Mouse (Mus musculus) embryonic facial prominence, embryonic 13.5 days (tissue): ENCODE results near the gene Fam222b. TPM values are rescaled to one million over a fixed set of nuclear protein-coding genes. Genes with fewer than 3 reads are reported as not detected.
"Not testable (repeated sequence)": the region's sequence is repeated elsewhere in the genome, so short reads cannot be mapped to it uniquely, and the experiment has no call there.

Source experiments
- ATAC-seq: fragments of 200-750 bp; cut with Nextera tagmentation; 2 replicates; pipeline ENCODE4 v1.8.0; 2017; ENCODE audit warnings: low read depth; ENCODE audit not compliant: insufficient number of reproducible peaks, insufficient read depth, low FRiP score, low TSS enrichment
- H3K27ac ChIP-seq: fragments of 300-500 bp; sonication (generic); 2 replicates; pipeline ENCODE4 v1.5.1; 2015; ENCODE audit warnings: moderate library complexity, mild to moderate bottlenecking, inconsistent platforms
- H3K27me3 ChIP-seq: fragments of 300-500 bp; sonication (generic); 2 replicates; pipeline ENCODE4 v1.6.1; 2015; ENCODE audit warnings: mild to moderate bottlenecking, inconsistent platforms
- H3K36me3 ChIP-seq: fragments of 300-500 bp; sonication (generic); 2 replicates; pipeline ENCODE4 v1.6.1; 2015; ENCODE audit warnings: mild to moderate bottlenecking, inconsistent platforms
- H3K4me1 ChIP-seq: fragments of 300-500 bp; sonication (generic); 2 replicates; pipeline ENCODE4 v1.6.1; 2015; ENCODE audit warnings: inconsistent platforms
- H3K4me2 ChIP-seq: fragments of 300-500 bp; sonication (generic); 2 replicates; pipeline ENCODE4 v1.6.1; 2015; ENCODE audit warnings: moderate library complexity, mild to moderate bottlenecking, inconsistent platforms
- H3K4me3 ChIP-seq: fragments of 300-500 bp; sonication (generic); 2 replicates; pipeline ENCODE4 v1.5.1; 2015; ENCODE audit warnings: mild to moderate bottlenecking, inconsistent platforms
- H3K9ac ChIP-seq: fragments of 300-500 bp; sonication (generic); 2 replicates; pipeline ENCODE4 v1.6.1; 2015; ENCODE audit warnings: mild to moderate bottlenecking, inconsistent platforms
- H3K9me3 ChIP-seq: fragments of 300-500 bp; sonication (generic); 2 replicates; pipeline ENCODE4 v1.6.1; 2016; ENCODE audit warnings: inconsistent platforms
- WGBS: fragments of 180-500 bp; shearing (Covaris S2); methylation state at CpG from one replicate; pipeline ENCODE4 v1.1.7; 2015; ENCODE audit warnings: mixed read lengths; 5-methylcytosine and 5-hydroxymethylcytosine counted together
- polyA plus RNA-seq: library from polyadenylated mRNA; unstranded; fragments of >200 nt; fragmentation: Nextera tagmentation; extraction: Ambion mirVana; gene quantifications from 2 replicates; pipeline ENCODE4 v1.2.1, GENCODE M21; 2015

Fam222b gene
- polyA plus RNA-seq, 1 experiment from 2014 or later = 16.9 TPM

- Histone ChIP-seq H3K4me1 (peaks cover 17% of the 10 kb centered on the region), H3K4me2 (no peak overlapping the region), H3K27me3 (no peaks in the 10 kb centered on the region), H3K4me3 (no peak overlapping the region), H3K9me3 (no peaks in the 10 kb centered on the region), H3K36me3 (peaks cover 3% of the 10 kb centered on the region; the same call in 1 of the 2 replicates), H3K9ac (no peak overlapping the region), H3K27ac (no peak overlapping the region)
- no peak for ATAC-seq
- whole genome bisulfite sequencing = 74% methylated on average over 5 of the region's 5 CpGs
Measured at GRCm38 (mm10) chr11:78121176-78121575, 26.7 kb downstream of the Fam222b start.

DNA sequence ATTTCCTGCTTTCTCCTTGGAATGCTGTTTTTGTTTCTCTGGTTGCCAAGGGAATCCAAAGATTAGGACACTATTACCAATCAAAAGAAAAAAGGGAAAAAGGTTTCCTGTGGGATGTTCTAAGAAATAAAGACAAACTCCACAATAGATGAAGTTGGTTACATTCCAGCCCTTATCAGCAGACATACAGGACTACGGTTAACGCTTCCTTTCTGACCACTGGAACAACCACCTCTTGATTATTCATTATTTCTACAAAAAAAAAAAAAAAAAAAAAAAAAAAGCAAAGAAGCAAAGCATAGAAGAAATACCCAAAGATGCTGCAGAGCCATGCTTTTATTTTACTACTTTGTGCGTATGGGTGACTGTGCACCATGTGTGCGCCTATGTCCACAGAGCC is 28.4 kb downstream of the Fam222b start:
- Histone ChIP-seq H3K4me3 (no peak overlapping the region), H3K27ac (no peak overlapping the region), H3K9me3 (no peaks in the 10 kb centered on the region), H3K9ac (no peak overlapping the region), H3K4me1 (peaks cover 13% of the 10 kb centered on the region), H3K36me3 (peaks cover 3% of the 10 kb centered on the region; the same call in 1 of the 2 replicates), H3K4me2 (no peak overlapping the region), H3K27me3 (no peaks in the 10 kb centered on the region)
- ATAC-seq = no peak
- WGBS = 94% methylated on average over 4 of the region's 4 CpGs

- Histone ChIP-seq H3K9ac (no peak overlapping the region), H3K4me2 (no peak overlapping the region), H3K36me3 (peaks cover 3% of the 10 kb centered on the region; the same call in 1 of the 2 replicates), H3K4me1 (peaks cover 10% of the 10 kb centered on the region; the same call in 1 of the 2 replicates), H3K27me3 (no peaks in the 10 kb centered on the region), H3K4me3 (no peak overlapping the region), H3K27ac (no peak overlapping the region), H3K9me3 (no peaks in the 10 kb centered on the region)
- no peak for ATAC-seq
Measured at GRCm38 (mm10) chr11:78123782-78124181, 29.3 kb downstream of the Fam222b start.

- Histone ChIP-seq H3K4me2 (no peak overlapping the region), H3K36me3 (0 out of 2 replicates have a peak, but pooled peaks cover 3% of the 10 kb centered on the region), H3K4me3 (no peak overlapping the region), H3K27ac (no peak overlapping the region), H3K4me1 (0 out of 2 replicates have a peak, but pooled peaks cover 7% of the 10 kb centered on the region), H3K27me3 (no peaks in the 10 kb centered on the region), H3K9me3 (no peaks in the 10 kb centered on the region), H3K9ac (no peak overlapping the region)
- 79% methylated on average over 6 of the region's 6 CpGs for WGBS
- no peak for ATAC-seq
Measured at GRCm38 (mm10) chr11:78125691-78126090, 31.2 kb downstream of the Fam222b start.

GRCm38 (mm10) chr11:78126739-78127138 is 32.3 kb downstream of the Fam222b start:
- H3K27me3 ChIP-seq = no peaks in the 10 kb centered on the region
- no peak overlapping the region for H3K27ac ChIP-seq
- no peak overlapping the region for H3K4me2 ChIP-seq
- H3K4me1 ChIP-seq = 0 out of 2 replicates have a peak, but pooled peaks cover 7% of the 10 kb centered on the region
- no peak overlapping the region for H3K4me3 ChIP-seq
- H3K9me3 ChIP-seq = no peaks in the 10 kb centered on the region
- no peak for ATAC-seq
- no peak overlapping the region for H3K9ac ChIP-seq
- H3K36me3 ChIP-seq = peaks cover 6% of the 10 kb centered on the region; the same call in 1 of the 2 replicates
- WGBS = 80% methylated on average over 4 of the region's 4 CpGs

DNA sequence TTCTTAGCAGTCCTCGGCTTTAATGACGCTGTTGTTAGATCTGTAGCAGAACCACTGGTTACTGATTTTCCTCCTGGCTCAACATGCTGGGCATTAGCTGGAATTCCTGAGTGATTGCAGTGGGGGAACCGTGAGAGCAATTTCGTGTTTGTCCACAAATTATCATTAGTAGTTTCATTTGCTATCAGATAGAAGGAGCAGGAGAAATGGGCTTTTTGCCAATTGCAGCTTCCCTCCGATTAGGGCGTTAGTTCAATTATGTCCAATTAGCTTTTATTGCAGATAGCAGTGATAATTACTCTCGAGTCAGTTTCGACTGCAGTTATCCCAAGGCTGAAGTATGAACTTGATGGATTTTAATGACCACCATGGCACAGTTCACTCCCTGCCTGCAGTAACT is 35.0 kb downstream of the Fam222b start:
- 0 out of 2 replicates have a peak, but pooled peaks cover 7% of the 10 kb centered on the region for H3K4me1 ChIP-seq
- no peak overlapping the region for H3K4me2 ChIP-seq
- no peaks in the 10 kb centered on the region for H3K9me3 ChIP-seq
- H3K36me3 ChIP-seq = peaks cover 10% of the 10 kb centered on the region; the same call in 1 of the 2 replicates
- H3K27ac ChIP-seq = no peak overlapping the region
- H3K27me3 ChIP-seq = no peaks in the 10 kb centered on the region
- ATAC-seq = no peak
- H3K9ac ChIP-seq = no peak overlapping the region
- 78% methylated on average over 8 of the region's 8 CpGs for WGBS
- H3K4me3 ChIP-seq = no peak overlapping the region

- H3K4me2 ChIP-seq = no peak overlapping the region
- H3K36me3 ChIP-seq = peaks cover 10% of the 10 kb centered on the region; the same call in 1 of the 2 replicates
- no peaks in the 10 kb centered on the region for H3K9me3 ChIP-seq
- no peak overlapping the region for H3K4me3 ChIP-seq
- no peak overlapping the region for H3K27ac ChIP-seq
- H3K4me1 ChIP-seq = no peaks in the 10 kb centered on the region
- WGBS = 81% methylated on average over 6 of the region's 6 CpGs
- no peak for ATAC-seq
- no peak overlapping the region for H3K9ac ChIP-seq
- no peaks in the 10 kb centered on the region for H3K27me3 ChIP-seq
Measured at GRCm38 (mm10) chr11:78133915-78134314, 39.5 kb downstream of the Fam222b start.

DNA sequence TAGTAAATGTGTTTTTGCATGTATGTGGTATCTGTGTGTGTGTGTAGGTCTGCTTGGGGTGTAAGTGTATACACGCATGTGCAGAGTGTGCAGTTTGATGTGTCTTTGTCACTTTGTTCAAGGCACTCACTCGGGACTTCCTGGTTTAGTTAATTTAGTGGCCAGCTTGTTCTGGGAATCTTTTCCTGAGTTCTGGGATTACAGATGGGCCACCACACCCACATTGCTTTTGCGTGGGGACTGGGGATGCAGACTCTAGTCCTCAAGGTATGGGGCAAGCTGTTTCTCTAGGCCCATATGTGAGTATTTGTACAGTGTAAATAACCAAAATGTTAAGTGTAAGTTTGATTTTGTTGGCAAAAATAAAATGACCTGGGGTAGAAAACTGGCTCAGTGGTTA is 39.9 kb downstream of the Fam222b start:
- H3K27me3 ChIP-seq = no peaks in the 10 kb centered on the region
- no peaks in the 10 kb centered on the region for H3K4me1 ChIP-seq
- H3K9me3 ChIP-seq = no peaks in the 10 kb centered on the region
- H3K4me2 ChIP-seq = no peak overlapping the region
- H3K27ac ChIP-seq = no peak overlapping the region
- no peak overlapping the region for H3K4me3 ChIP-seq
- 76% methylated on average over 3 of the region's 3 CpGs for WGBS
- H3K9ac ChIP-seq = no peak overlapping the region
- ATAC-seq = no peak
- peaks cover 10% of the 10 kb centered on the region; the same call in 1 of the 2 replicates for H3K36me3 ChIP-seq

- not testable (repeated sequence) for H3K4me2 ChIP-seq, H3K27me3 ChIP-seq, ATAC-seq, H3K9ac ChIP-seq, H3K36me3 ChIP-seq, H3K4me1 ChIP-seq, H3K27ac ChIP-seq, H3K9me3 ChIP-seq, H3K4me3 ChIP-seq
- WGBS = 87% methylated on average over 7 of the region's 7 CpGs
Measured at GRCm38 (mm10) chr11:78135314-78135713, 40.9 kb downstream of the Fam222b start.

GRCm38 (mm10) chr11:78136132-78136531 is 41.7 kb downstream of the Fam222b start:
- Histone ChIP-seq H3K9me3 (no peaks in the 10 kb centered on the region), H3K27me3 (no peaks in the 10 kb centered on the region)
- no peak for ATAC-seq

GRCm38 (mm10) chr11:78137584-78137983 is 43.1 kb downstream of the Fam222b start:
- Histone ChIP-seq H3K27me3 (no peaks in the 10 kb centered on the region), H3K36me3 (peaks cover 4% of the 10 kb centered on the region; the same call in 1 of the 2 replicates), H3K27ac (no peak overlapping the region), H3K4me1 (peaks cover 5% of the 10 kb centered on the region; the same call in 1 of the 2 replicates), H3K4me3 (no peak overlapping the region), H3K9ac (no peak overlapping the region), H3K9me3 (no peaks in the 10 kb centered on the region), H3K4me2 (no peak overlapping the region)
- WGBS = 79% methylated on average over 4 of the region's 4 CpGs
- no peak for ATAC-seq

More at GRCm38 (mm10) chr11:78136132-78136531, 41.7 kb downstream of the Fam222b start:
- WGBS = 95% methylated on average over 1 of the region's 1 CpGs
- H3K4me2 ChIP-seq = no peak overlapping the region
- no peaks in the 10 kb centered on the region for H3K4me1 ChIP-seq
- no peak overlapping the region for H3K9ac ChIP-seq
- no peak overlapping the region for H3K4me3 ChIP-seq
- H3K27ac ChIP-seq = no peak overlapping the region
- peaks cover 7% of the 10 kb centered on the region; the same call in 1 of the 2 replicates for H3K36me3 ChIP-seq

DNA sequence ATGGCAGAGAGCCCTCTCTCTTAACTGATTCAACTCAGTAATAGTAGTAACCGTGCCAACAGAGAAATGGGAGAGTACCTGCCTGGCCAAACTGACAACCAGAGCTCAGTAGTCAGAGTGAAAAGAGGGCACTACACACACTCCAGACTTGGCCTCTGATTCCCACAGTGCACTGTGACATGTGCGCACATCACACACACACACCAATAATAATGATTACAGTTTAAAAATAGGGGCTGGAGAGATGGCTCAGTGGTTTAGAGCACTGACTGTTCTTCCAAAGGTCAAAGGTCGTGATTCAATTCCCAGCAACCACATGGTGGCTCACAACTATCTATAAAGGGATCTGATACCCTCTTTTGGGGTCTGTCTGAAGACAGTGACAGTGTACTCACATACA is 43.6 kb downstream of the Fam222b start:
- Histone ChIP-seq H3K4me3 (no peak overlapping the region), H3K9me3 (no peaks in the 10 kb centered on the region), H3K27ac (no peak overlapping the region), H3K4me1 (peaks cover 5% of the 10 kb centered on the region; the same call in 1 of the 2 replicates), H3K36me3 (peaks cover 3% of the 10 kb centered on the region), H3K9ac (no peak overlapping the region), H3K4me2 (no peak overlapping the region), H3K27me3 (no peaks in the 10 kb centered on the region)
- WGBS = 88% methylated on average over 3 of the region's 3 CpGs
- ATAC-seq = no peak
